Mouse (Mus musculus) MEL (cell line): ENCODE data around the gene B130006D01Rik. TPM values are rescaled to one million over a fixed set of nuclear protein-coding genes. Genes with fewer than 3 reads are reported as not detected.

Experiments used
- DNase-seq: peaks from one replicate; pipeline ENCODE4 v3.0.0; 2011; ENCODE audit warnings: low read depth, low spot score
- H3K27ac ChIP-seq: 2 replicates; pipeline ENCODE4 v1.5.1; 2012; ENCODE audit warnings: low read depth, mild to moderate bottlenecking, control low read depth, low read length, moderate library complexity; ENCODE audit not compliant: control insufficient read depth
- H3K27me3 ChIP-seq, 2 experiments: fragments of 150-350 bp in 1 of 2; sonication (generic) in 1 of 2; 2 replicates each; pipeline ENCODE4 v1.6.1; 2012; ENCODE audit warnings: low read length in 2 of 2, mild to moderate bottlenecking in 2 of 2, improper control_type of control experiment in 1 of 2, moderate library complexity in 1 of 2; ENCODE audit not compliant: insufficient read depth in 2 of 2, control insufficient read depth in 1 of 2
- H3K36me3 ChIP-seq, 2 experiments: 2 replicates each; pipeline ENCODE4 v1.6.1; 2012 to 2014; ENCODE audit warnings: low read length in 2 of 2, improper control_type of control experiment in 1 of 2, inconsistent platforms in 1 of 2, mild to moderate bottlenecking in 1 of 2; ENCODE audit not compliant: insufficient read depth in 2 of 2, control insufficient read depth in 1 of 2
- H3K4me1 ChIP-seq, 2 experiments: fragments of 150-350 bp in 1 of 2; sonication (generic) in 1 of 2; 2 replicates each; pipeline ENCODE4 v1.6.1; 2012; ENCODE audit warnings: low read length in 2 of 2, improper control_type of control experiment in 1 of 2, mild to moderate bottlenecking in 1 of 2; ENCODE audit not compliant: insufficient read depth in 2 of 2, control insufficient read depth in 1 of 2
- H3K4me3 ChIP-seq, 2 experiments: fragments of 150-350 bp in 1 of 2; sonication (generic) in 1 of 2; 2 replicates each; pipeline ENCODE4 v1.5.1; 2012; ENCODE audit warnings: low read depth in 2 of 2, low read length in 2 of 2, mild to moderate bottlenecking in 2 of 2, moderate library complexity in 2 of 2, control low read depth in 1 of 2, improper control_type of control experiment in 1 of 2; ENCODE audit not compliant: control insufficient read depth in 1 of 2, insufficient read depth in 1 of 2
- H3K79me2 ChIP-seq: 2 replicates; pipeline ENCODE4 v1.6.1; 2012; ENCODE audit warnings: mild to moderate bottlenecking, low read length, moderate library complexity; ENCODE audit not compliant: control insufficient read depth, poor library complexity, insufficient read depth
- H3K9ac ChIP-seq: 2 replicates; pipeline ENCODE4 v1.6.1; 2012; ENCODE audit warnings: low read depth, mild to moderate bottlenecking, control low read depth, low read length, moderate library complexity; ENCODE audit not compliant: control insufficient read depth, poor library complexity, severe bottlenecking
- H3K9me3 ChIP-seq: fragments of 150-350 bp; sonication (generic); replicated peaks from 2 replicates; pipeline ENCODE4 v1.6.1; 2012; ENCODE audit warnings: mild to moderate bottlenecking, low read length, improper control_type of control experiment, moderate library complexity; ENCODE audit not compliant: insufficient read depth
- CTCF ChIP-seq, 3 experiments: IDR thresholded peaks in 2 of 3; conservative IDR thresholded peaks in 1 of 3; 2 replicates each; pipeline ENCODE4 v1.5.1; 2011 to 2012; ENCODE audit warnings: low read length in 3 of 3, low read depth in 2 of 3, mild to moderate bottlenecking in 2 of 3, improper control_type of control experiment in 1 of 3, inconsistent platforms in 1 of 3, mixed read lengths in 1 of 3, moderate library complexity in 1 of 3; ENCODE audit not compliant: control insufficient read depth in 1 of 3, insufficient read depth in 1 of 3, poor library complexity in 1 of 3, severe bottlenecking in 1 of 3
- EP300 ChIP-seq, 2 experiments: IDR thresholded peaks; 2 replicates each; pipeline ENCODE4 v1.6.1; 2011; ENCODE audit warnings: improper control_type of control experiment in 2 of 2, low read length in 2 of 2, low read depth in 1 of 2, mild to moderate bottlenecking in 1 of 2
- GABPA ChIP-seq: IDR thresholded peaks from 2 replicates; pipeline ENCODE4 v1.6.1; 2012; ENCODE audit warnings: low read depth, mild to moderate bottlenecking, inconsistent platforms, low read length, improper control_type of control experiment, moderate library complexity
- MAX ChIP-seq: IDR thresholded peaks from 2 replicates; pipeline ENCODE4 v1.6.1; 2011; ENCODE audit warnings: low read length, improper control_type of control experiment
- NELFE ChIP-seq: IDR thresholded peaks from 2 replicates; pipeline ENCODE4 v1.6.1; 2011; ENCODE audit warnings: low read depth, low read length, improper control_type of control experiment
- NRF1 ChIP-seq: IDR thresholded peaks from 2 replicates; pipeline ENCODE4 v1.6.1; 2014; ENCODE audit warnings: low read depth, mild to moderate bottlenecking, inconsistent platforms, low read length, improper control_type of control experiment, moderate library complexity; ENCODE audit not compliant: poor library complexity, insufficient read depth, severe bottlenecking
- POLR2A ChIP-seq, 2 experiments: IDR thresholded peaks; 2 replicates each; pipeline ENCODE4 v1.6.1; 2011 to 2012; ENCODE audit warnings: low read length in 2 of 2, mild to moderate bottlenecking in 2 of 2, control low read depth in 1 of 2, improper control_type of control experiment in 1 of 2, low read depth in 1 of 2, moderate library complexity in 1 of 2; ENCODE audit not compliant: control insufficient read depth in 1 of 2, insufficient read depth in 1 of 2, poor library complexity in 1 of 2
- POLR2AphosphoS2 ChIP-seq: IDR thresholded peaks from 2 replicates; pipeline ENCODE4 v1.6.1; 2011; ENCODE audit warnings: low read length, improper control_type of control experiment
- RAD21 ChIP-seq: IDR thresholded peaks from 2 replicates; pipeline ENCODE4 v1.6.1; 2011; ENCODE audit warnings: mild to moderate bottlenecking, low read depth, low read length, improper control_type of control experiment
- SMC3 ChIP-seq: IDR thresholded peaks from 2 replicates; pipeline ENCODE4 v1.6.1; 2011; ENCODE audit warnings: low read depth, low read length, improper control_type of control experiment
- TBP ChIP-seq: IDR thresholded peaks from 2 replicates; pipeline ENCODE4 v1.8.0; 2011; ENCODE audit warnings: low read depth, low read length, improper control_type of control experiment
- TCF12 ChIP-seq: IDR thresholded peaks from 2 replicates; pipeline ENCODE4 v1.6.1; 2014; ENCODE audit warnings: low read depth, mild to moderate bottlenecking, inconsistent platforms, low read length, improper control_type of control experiment, moderate library complexity
- USF1 ChIP-seq: IDR thresholded peaks from 2 replicates; pipeline ENCODE4 v1.6.1; 2014; ENCODE audit warnings: low read depth, mild to moderate bottlenecking, inconsistent platforms, low read length, improper control_type of control experiment, moderate library complexity
- ZC3H11A ChIP-seq: IDR thresholded peaks from 2 replicates; pipeline ENCODE4 v1.6.1; 2012; ENCODE audit warnings: low read depth, mild to moderate bottlenecking, inconsistent platforms, low read length, improper control_type of control experiment
- ZMIZ1 ChIP-seq: IDR thresholded peaks from 2 replicates; pipeline ENCODE4 v1.6.1; 2012; ENCODE audit warnings: low read depth, mild to moderate bottlenecking, inconsistent platforms, low read length, improper control_type of control experiment, moderate library complexity
- ZNF384 ChIP-seq: IDR thresholded peaks from 2 replicates; pipeline ENCODE4 v1.6.1; 2012; ENCODE audit warnings: low read depth, mild to moderate bottlenecking, inconsistent platforms, low read length, improper control_type of control experiment
- polyA plus RNA-seq, 2 experiments: library from polyadenylated mRNA; stranded (reverse) in 1 of 2; unstranded in 1 of 2; fragments of >175 nt in 1 of 2; fragments of >200 nt in 1 of 2; gene quantifications; 2 replicates each; pipeline versions ENCODE4 v1.2.1 to v1.2.4; 2012; ENCODE audit warnings: low replicate concordance in 2 of 2, low read depth in 1 of 2; ENCODE audit not compliant: insufficient read length in 2 of 2, insufficient read depth in 1 of 2, missing spikeins in 1 of 2
- total RNA-seq: library from RNA; depleted of rRNA; stranded (reverse); fragments of 300-350 nt; gene quantifications from 2 replicates; pipeline ENCODE4 v1.2.3, GENCODE M21; 2012

B130006D01Rik gene
- total and polyA plus RNA-seq, 3 experiments = 0.11 to 0.73 TPM; not detected in 1

DNA sequence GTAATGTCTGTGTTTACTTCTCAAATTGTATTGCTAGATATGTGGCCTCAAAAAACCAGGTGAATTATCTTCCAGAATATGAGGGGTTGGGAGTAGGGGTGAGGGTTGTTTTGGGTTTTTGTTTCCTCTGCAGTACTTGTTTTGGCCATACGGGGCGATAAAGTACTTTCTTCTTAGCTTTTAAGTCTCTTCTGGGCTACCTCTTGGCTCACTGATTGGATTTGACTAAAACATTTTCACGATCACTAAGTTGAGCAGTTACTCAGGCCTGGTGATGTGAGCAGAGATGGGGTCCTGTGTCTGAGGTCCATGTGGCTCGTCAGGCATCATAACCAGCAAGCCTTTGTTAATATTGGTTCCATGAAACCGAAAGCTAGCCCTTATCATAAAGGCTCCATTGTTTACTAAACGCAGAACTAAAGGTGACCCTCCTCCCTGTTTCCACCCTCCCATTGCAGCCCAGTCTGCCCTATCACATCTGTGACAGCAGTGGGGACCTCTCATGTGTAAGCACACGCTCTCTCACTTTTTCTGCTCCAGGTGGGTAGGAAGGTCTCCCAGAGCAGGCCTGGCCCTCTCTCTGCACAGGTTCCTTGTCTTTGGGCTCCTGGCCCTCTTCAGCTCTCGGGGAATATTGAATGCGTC is 47.5 kb downstream of the B130006D01Rik start:
- peaks cover 0 to 6% of the 10 kb centered on the region in 2 experiments; a peak in 1 of 4 replicates for H3K4me1 ChIP-seq
- H3K27me3 ChIP-seq = no peaks in the 10 kb centered on the region
- no peak overlapping the region for H3K27ac ChIP-seq
- H3K9ac ChIP-seq = no peak overlapping the region
- TF ChIP-seq EP300 (IDR thresholded peaks at IDR 0.05; ENCODE audit: low read depth in 1 of 2, low read length in 2 of 2) = no peak
- TF ChIP-seq NRF1 = no peak
- TF ChIP-seq SMC3 = peak; percentile 51
- TF ChIP-seq ZMIZ1 = no peak
- peak; percentile 24; the same call in 1 of the 2 replicates for TF ChIP-seq ZC3H11A
- TF ChIP-seq RAD21 = peak; percentile 71
- peak in 2 of 3 experiments; percentile 42 to 63; a peak in 4 of 6 replicates for TF ChIP-seq CTCF (IDR thresholded peaks at IDR 0.05 in 2 of 3, conservative IDR thresholded peaks at IDR 0.05 in 1 of 3; ENCODE audit: control insufficient read depth in 1 of 3, insufficient read depth in 1 of 3, low read depth in 2 of 3, low read length in 3 of 3, poor library complexity in 1 of 3, severe bottlenecking in 1 of 3)
- TF ChIP-seq TBP = no peak
- no peak for TF ChIP-seq GABPA
- peak; percentile 69 for DNase-seq
- H3K9me3 ChIP-seq = no peaks in the 10 kb centered on the region
- peaks cover 0 to 23% of the 10 kb centered on the region in 2 experiments; a peak in 2 of 4 replicates for H3K36me3 ChIP-seq
- H3K79me2 ChIP-seq = no peaks in the 10 kb centered on the region
- H3K4me3 ChIP-seq = no peak overlapping the region

DNA sequence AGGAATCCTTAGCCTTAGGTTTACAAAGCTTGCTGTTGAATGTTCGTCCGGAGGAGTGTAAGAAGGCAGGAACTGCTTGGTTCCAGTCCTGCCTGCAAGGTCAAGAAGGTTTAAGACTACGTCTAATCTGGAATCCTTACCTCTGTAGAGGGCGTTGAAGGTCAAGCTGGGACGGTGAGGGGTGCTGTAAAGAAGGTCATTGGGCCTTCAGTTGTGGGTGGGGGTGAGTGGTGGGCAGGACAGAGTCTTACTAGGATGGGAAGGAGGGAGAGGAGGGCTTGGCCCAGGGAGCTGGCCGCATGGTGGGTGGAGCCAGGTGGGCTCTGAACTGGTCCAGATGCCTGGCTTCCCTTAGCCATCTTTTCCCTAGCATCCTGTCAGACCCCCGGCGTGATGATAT is 48.3 kb downstream of the B130006D01Rik start:
- no peak for DNase-seq
- H3K27ac ChIP-seq = no peak overlapping the region
- H3K4me3 ChIP-seq = no peak overlapping the region
- no peak overlapping the region for H3K9ac ChIP-seq
- no peaks in the 10 kb centered on the region for H3K27me3 ChIP-seq
- H3K9me3 ChIP-seq = no peaks in the 10 kb centered on the region
- no peaks in the 10 kb centered on the region for H3K79me2 ChIP-seq
- peaks cover under 1 to 18% of the 10 kb centered on the region in 2 experiments; a peak in 3 of 4 replicates for H3K36me3 ChIP-seq
- TF ChIP-seq RAD21 = no peak
- peaks cover under 1 to 9% of the 10 kb centered on the region in 2 experiments; a peak in 3 of 4 replicates for H3K4me1 ChIP-seq

DNA sequence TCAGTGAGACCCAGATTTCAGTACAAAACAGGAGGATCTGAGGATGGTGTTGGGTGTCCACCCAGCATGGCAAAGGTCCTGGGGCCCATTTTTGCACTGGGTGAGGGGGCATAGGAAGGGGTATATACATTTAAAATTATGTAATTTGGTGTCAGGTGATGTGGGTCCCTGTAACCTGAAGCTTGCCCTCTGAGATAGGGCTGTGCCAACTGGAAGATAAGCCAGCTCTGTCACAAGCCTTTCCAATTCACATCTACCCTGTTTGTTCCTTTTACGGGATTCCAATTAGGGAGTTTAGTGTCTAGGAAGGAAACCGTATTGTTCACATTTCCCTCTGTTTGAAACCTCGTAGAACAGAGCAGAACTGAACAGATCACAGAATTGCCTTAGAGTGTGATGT is 49.9 kb downstream of the B130006D01Rik start:
- Histone ChIP-seq H3K79me2 (no peaks in the 10 kb centered on the region), H3K4me1 (peaks cover 14 to 18% of the 10 kb centered on the region in 2 experiments), H3K4me3 (no peak overlapping the region), H3K27me3 (no peaks in the 10 kb centered on the region), H3K36me3 (peaks cover 11 to 14% of the 10 kb centered on the region in 2 experiments), H3K9me3 (no peaks in the 10 kb centered on the region), H3K27ac (no peak overlapping the region), H3K9ac (no peak overlapping the region)
- no peak for DNase-seq
- TF ChIP-seq USF1 = peak; percentile 45; the same call in 1 of the 2 replicates
- 0 out of 2 replicates have a peak, but pooled peaks have one; percentile 12 for TF ChIP-seq TCF12
- TF ChIP-seq ZMIZ1 = no peak
- no peak for TF ChIP-seq MAX
- TF ChIP-seq NRF1 = no peak
- TF ChIP-seq EP300 (IDR thresholded peaks at IDR 0.05; ENCODE audit: low read depth in 1 of 2, low read length in 2 of 2) = peak in 1 of 2 experiments; percentile 36; a peak in 1 of 4 replicates
- no peak for TF ChIP-seq ZNF384
- 0 out of 4 replicates have a peak, but pooled peaks of 1 of the 2 experiments have one; percentile 16 for TF ChIP-seq POLR2A (IDR thresholded peaks at IDR 0.05; ENCODE audit: control insufficient read depth in 1 of 2, insufficient read depth in 1 of 2, low read depth in 1 of 2, low read length in 2 of 2, poor library complexity in 1 of 2)
- no peak for TF ChIP-seq NELFE
- no peak for TF ChIP-seq SMC3
- TF ChIP-seq POLR2AphosphoS2 = 0 out of 2 replicates have a peak, but pooled peaks have one; percentile 38
- no peak for TF ChIP-seq TBP
